Mouse (Mus musculus) E14TG2a.4 (cell line): ENCODE measurements around the gene Isl2.
A peak's percentile ranks its signal among the peaks of the same experiment; 100 is the strongest.

Source experiments
- H3K27me3 ChIP-seq: 2 replicates; pipeline ENCODE4 v1.6.1; 2014; ENCODE audit warnings: low read length, control low read depth; ENCODE audit not compliant: insufficient read depth
- H3K36me3 ChIP-seq: 2 replicates; pipeline ENCODE4 v1.6.1; 2014; ENCODE audit warnings: low read length, control low read depth; ENCODE audit not compliant: insufficient read depth
- H3K4me1 ChIP-seq: replicated peaks from 2 replicates; pipeline ENCODE4 v1.6.1; 2014; ENCODE audit warnings: low read depth, low read length, control low read depth
- H3K4me3 ChIP-seq: replicated peaks from 2 replicates; pipeline ENCODE4 v1.5.1; 2014; ENCODE audit warnings: mild to moderate bottlenecking, low read length
- H3K9me3 ChIP-seq: 2 replicates; pipeline ENCODE4 v1.6.1; 2014; ENCODE audit warnings: low read length, control low read depth
- CTCF ChIP-seq: conservative IDR thresholded peaks from 2 replicates; pipeline ENCODE4 v1.5.1; 2014; ENCODE audit warnings: low read length
- NANOG ChIP-seq: IDR thresholded peaks from 2 replicates; pipeline ENCODE4 v1.6.1; 2014; ENCODE audit warnings: borderline replicate concordance, low read length, mixed read lengths
- POU5F1 ChIP-seq: IDR thresholded peaks from 2 replicates; pipeline ENCODE4 v1.6.1; 2014; ENCODE audit warnings: low read length, borderline replicate concordance

The Isl2 gene

GRCm38 (mm10) chr9:55538377-55538776 is at the start of gene Isl2:
TSS of gene Isl2 (plus strand) at chr9:55538672.
- Histone ChIP-seq H3K36me3 (no peaks in the 10 kb centered on the region), H3K4me3 (peak within 1 kb of the TSS; percentile 43; the same call in 1 of the 2 replicates), H3K27me3 (peaks cover 78% of the 10 kb centered on the region), H3K9me3 (no peaks in the 10 kb centered on the region), H3K4me1 (peaks cover 46% of the 10 kb centered on the region)
- TF ChIP-seq NANOG (no peak), POU5F1 (no peak), CTCF (no peak)

- TF ChIP-seq CTCF: no peak
- TF ChIP-seq POU5F1: no peak
- no peak for TF ChIP-seq NANOG
- Histone ChIP-seq H3K36me3 (no peaks in the 10 kb centered on the region), H3K27me3 (peaks cover 4% of the 10 kb centered on the region; the same call in 1 of the 2 replicates), H3K4me1 (peaks cover 16% of the 10 kb centered on the region), H3K9me3 (no peaks in the 10 kb centered on the region), H3K4me3 (no peak overlapping the region)
Observed at GRCm38 (mm10) chr9:55507922-55508321, 30.6 kb upstream of the Isl2 start.

GRCm38 (mm10) chr9:55508701-55509100 is 29.8 kb upstream of the Isl2 start:
- Histone ChIP-seq H3K9me3 (no peaks in the 10 kb centered on the region), H3K27me3 (peaks cover 9% of the 10 kb centered on the region), H3K4me1 (peaks cover 16% of the 10 kb centered on the region), H3K4me3 (no peak overlapping the region), H3K36me3 (no peaks in the 10 kb centered on the region)
- TF ChIP-seq CTCF (no peak), POU5F1 (no peak), NANOG (no peak)

- Histone ChIP-seq H3K27me3 (peaks cover 20% of the 10 kb centered on the region), H3K4me3 (no peak overlapping the region), H3K36me3 (no peaks in the 10 kb centered on the region), H3K9me3 (no peaks in the 10 kb centered on the region), H3K4me1 (peaks cover 16% of the 10 kb centered on the region)
- TF ChIP-seq NANOG: no peak
- TF ChIP-seq POU5F1: no peak
- no peak for TF ChIP-seq CTCF
Observed at GRCm38 (mm10) chr9:55509731-55510130, 28.7 kb upstream of the Isl2 start.

- Histone ChIP-seq H3K4me3 (peak overlapping the region; percentile 91), H3K4me1 (peaks cover 16% of the 10 kb centered on the region), H3K27me3 (peaks cover 26% of the 10 kb centered on the region), H3K36me3 (no peaks in the 10 kb centered on the region), H3K9me3 (no peaks in the 10 kb centered on the region)
- TF ChIP-seq CTCF (no peak), NANOG (no peak), POU5F1 (no peak)
Observed at GRCm38 (mm10) chr9:55510651-55511235, 27.7 kb upstream of the Isl2 start.

- no peaks in the 10 kb centered on the region for H3K36me3 ChIP-seq
- peaks cover 26% of the 10 kb centered on the region for H3K27me3 ChIP-seq
- peak overlapping the region; percentile 91 for H3K4me3 ChIP-seq
- no peaks in the 10 kb centered on the region for H3K9me3 ChIP-seq
- peaks cover 16% of the 10 kb centered on the region for H3K4me1 ChIP-seq
- TF ChIP-seq POU5F1 (no peak), CTCF (no peak), NANOG (no peak)
Observed at GRCm38 (mm10) chr9:55511521-55511993, 26.9 kb upstream of the Isl2 start.

GRCm38 (mm10) chr9:55512027-55512543 is 26.4 kb upstream of the Isl2 start, which contains the start of gene Etfa:
TSS of gene Etfa (minus strand) at chr9:55512243.
- TF ChIP-seq CTCF (no peak), POU5F1 (no peak), NANOG (no peak)
- H3K9me3 ChIP-seq: no peaks in the 10 kb centered on the region

GRCm38 (mm10) chr9:55525716-55526115 is 12.8 kb upstream of the Isl2 start:
- Histone ChIP-seq H3K36me3 (no peaks in the 10 kb centered on the region), H3K9me3 (no peaks in the 10 kb centered on the region), H3K4me1 (0 out of 2 replicates have a peak, but pooled peaks cover 2% of the 10 kb centered on the region), H3K4me3 (no peak overlapping the region), H3K27me3 (peaks cover 17% of the 10 kb centered on the region)
- TF ChIP-seq NANOG (no peak), POU5F1 (no peak), CTCF (peak; percentile 96)

More at GRCm38 (mm10) chr9:55512027-55512543, 26.4 kb upstream of the Isl2 start, which contains the start of gene Etfa:
- Histone ChIP-seq H3K4me3 (peak within 1 kb of the TSS; percentile 91), H3K27me3 (peaks cover 29% of the 10 kb centered on the region), H3K4me1 (peaks cover 16% of the 10 kb centered on the region), H3K36me3 (no peaks in the 10 kb centered on the region)
